Mouse (Mus musculus): ENCODE data around the gene Adgrv1. TPM values are rescaled to one million over a fixed set of nuclear protein-coding genes. Genes with fewer than 3 reads are reported as not detected.

Gene Adgrv1
- polyA plus RNA-seq, 1 experiment from 2014 or later: not detected

DNA sequence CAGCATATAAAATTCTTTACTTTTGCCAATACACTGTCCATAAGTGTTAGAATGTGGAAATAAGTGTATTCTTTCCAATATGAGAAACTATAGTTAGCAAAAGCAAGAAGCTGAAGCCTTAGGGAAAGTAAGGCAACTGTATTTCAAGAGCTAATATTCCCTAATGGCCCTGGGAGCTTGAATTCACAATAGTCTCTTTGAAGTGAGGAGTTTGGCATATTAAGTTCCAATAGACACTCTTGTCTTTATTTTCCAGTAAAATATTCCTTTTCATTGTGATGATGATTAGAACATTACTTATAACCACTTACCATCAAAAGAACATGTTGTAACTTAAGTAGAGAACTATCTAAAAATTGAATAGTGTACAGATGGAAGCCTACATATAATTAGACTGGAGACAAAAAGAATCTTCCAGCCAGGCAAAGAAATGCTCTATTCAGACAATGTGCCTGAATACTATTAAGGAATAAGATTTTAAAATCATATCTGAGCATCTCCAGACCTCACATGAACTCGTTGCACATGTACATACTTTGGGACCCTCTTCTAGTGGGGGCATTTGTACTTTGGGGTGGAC lies 225.0 kb downstream of the Adgrv1 start:
- H3K36me3 ChIP-seq (ENCODE audit: inconsistent target): no peaks in the 10 kb centered on the region
- H3K27ac ChIP-seq: no peak overlapping the region
- no peaks in the 10 kb centered on the region for H3K79me2 ChIP-seq (ENCODE audit: inconsistent target)
- no peak overlapping the region for H3K4me3 ChIP-seq (ENCODE audit: inconsistent target)
- WGBS (ENCODE audit: missing documents): 86% methylated on average over 1 of the region's 1 CpGs

DNA sequence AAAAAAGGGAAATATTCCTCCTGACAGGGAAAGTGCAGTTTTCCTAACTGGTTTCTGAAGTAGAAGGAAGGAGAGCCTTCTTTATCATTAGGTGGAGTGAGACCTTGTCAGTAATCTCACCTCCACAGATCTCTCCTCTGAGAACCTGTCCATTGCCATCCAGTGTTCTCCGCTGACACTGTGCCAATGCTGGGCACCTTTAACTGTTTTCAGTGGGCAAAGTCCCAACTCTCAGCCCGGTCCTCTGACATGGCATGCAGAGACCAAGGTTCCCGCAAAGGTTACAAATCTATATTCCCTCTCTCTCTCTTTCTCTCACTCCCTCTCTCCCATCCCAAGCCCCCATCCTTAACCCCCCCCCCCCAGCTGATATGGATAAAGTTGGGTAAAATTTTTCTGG lies 230.1 kb downstream of the Adgrv1 start:
- 92% methylated on average over 3 of the region's 3 CpGs for WGBS (ENCODE audit: missing documents)
- H3K79me2 ChIP-seq (ENCODE audit: inconsistent target): no peaks in the 10 kb centered on the region
- H3K36me3 ChIP-seq (ENCODE audit: inconsistent target): no peaks in the 10 kb centered on the region
- peak overlapping the region; percentile 48 for H3K27ac ChIP-seq
- no peak overlapping the region for H3K4me3 ChIP-seq (ENCODE audit: inconsistent target)

DNA sequence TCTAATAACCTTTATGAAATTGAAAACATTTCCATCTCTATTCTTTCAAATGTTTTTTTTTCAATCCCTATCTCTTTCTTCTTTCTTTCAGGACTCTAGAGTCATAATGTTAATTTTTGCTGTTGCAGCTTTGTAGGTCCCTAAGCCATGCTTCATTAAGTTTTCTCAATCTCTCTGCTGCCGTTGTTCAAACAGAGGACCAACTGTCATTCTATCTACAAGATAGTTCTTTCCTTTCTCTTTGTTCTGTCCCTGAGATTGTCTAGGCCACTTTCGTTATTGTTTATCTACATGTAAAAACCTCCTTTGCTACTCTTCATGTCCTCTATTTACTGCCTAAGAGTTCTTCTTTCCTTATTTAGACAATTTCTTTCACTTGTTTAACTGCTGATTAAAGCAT lies 230.8 kb downstream of the Adgrv1 start:
- no peaks in the 10 kb centered on the region for H3K36me3 ChIP-seq (ENCODE audit: inconsistent target)
- H3K79me2 ChIP-seq (ENCODE audit: inconsistent target): no peaks in the 10 kb centered on the region
- H3K27ac ChIP-seq: peak overlapping the region; percentile 48
- H3K4me3 ChIP-seq (ENCODE audit: inconsistent target): no peak overlapping the region
- 91% methylated on average over 2 of the region's 2 CpGs for WGBS (ENCODE audit: missing documents)

DNA sequence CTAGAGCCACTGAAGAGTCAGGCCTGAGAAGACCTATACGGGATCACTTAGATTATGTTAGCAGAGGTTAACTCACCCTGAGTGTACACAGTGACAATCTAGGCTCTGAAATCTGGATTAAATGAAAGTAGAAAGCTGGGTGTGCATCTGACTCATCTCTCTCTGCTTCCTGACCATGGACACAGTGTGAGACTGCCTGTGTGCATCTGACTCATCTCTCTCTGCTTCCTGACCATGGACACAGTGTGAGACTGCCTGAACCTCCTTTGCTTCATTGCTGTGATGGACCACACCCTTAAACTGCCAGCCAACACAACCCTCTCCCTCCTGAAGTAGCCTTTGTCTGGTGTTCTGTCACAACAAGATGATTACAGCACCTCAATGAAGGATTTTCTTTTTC lies 231.2 kb downstream of the Adgrv1 start:
- H3K36me3 ChIP-seq (ENCODE audit: inconsistent target): no peaks in the 10 kb centered on the region
- H3K4me3 ChIP-seq (ENCODE audit: inconsistent target): no peak overlapping the region
- H3K27ac ChIP-seq: peak overlapping the region; percentile 48
- 79% methylated on average over 1 of the region's 1 CpGs for WGBS (ENCODE audit: missing documents)
- no peaks in the 10 kb centered on the region for H3K79me2 ChIP-seq (ENCODE audit: inconsistent target)

DNA sequence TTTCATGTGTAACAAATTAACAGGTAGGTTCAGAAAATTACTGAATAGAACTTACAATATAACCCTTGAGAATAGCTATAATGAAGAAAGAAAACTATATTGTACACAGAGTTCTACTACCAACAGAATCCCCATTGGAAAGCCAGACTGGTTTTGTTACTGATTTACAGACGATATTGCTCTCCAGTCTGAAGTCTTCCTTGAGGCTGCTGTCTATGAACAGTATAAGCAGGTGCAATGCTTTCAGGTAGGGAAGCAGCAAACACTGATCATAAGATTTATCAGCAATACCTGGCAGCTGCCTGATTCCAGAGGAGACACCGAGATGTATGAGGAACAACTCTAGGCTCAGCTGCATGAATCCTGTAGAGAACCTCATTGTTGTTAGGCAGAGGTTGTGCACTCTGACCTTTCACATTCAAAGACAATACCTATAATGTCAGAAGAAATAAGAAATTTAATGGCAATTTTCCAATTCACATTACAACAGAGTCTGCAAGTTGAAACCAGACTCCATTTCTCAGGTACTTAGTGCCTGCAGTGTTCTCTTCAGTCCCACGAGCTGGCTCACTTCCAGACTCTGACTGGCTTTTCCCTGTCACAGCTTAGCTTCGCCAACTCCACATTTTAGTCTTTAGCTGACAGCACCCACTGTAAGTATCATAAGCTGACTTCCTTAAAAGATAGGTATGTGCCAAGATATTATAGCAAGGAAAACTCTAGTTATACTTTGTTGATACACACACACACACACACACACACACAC lies 247.2 kb downstream of the Adgrv1 start:
- 75% methylated on average over 4 of the region's 4 CpGs for WGBS (ENCODE audit: missing documents)
- no peaks in the 10 kb centered on the region for H3K79me2 ChIP-seq (ENCODE audit: inconsistent target)
- H3K27ac ChIP-seq: no peak overlapping the region
- H3K4me3 ChIP-seq (ENCODE audit: inconsistent target): no peak overlapping the region
- H3K36me3 ChIP-seq (ENCODE audit: inconsistent target): no peaks in the 10 kb centered on the region

DNA sequence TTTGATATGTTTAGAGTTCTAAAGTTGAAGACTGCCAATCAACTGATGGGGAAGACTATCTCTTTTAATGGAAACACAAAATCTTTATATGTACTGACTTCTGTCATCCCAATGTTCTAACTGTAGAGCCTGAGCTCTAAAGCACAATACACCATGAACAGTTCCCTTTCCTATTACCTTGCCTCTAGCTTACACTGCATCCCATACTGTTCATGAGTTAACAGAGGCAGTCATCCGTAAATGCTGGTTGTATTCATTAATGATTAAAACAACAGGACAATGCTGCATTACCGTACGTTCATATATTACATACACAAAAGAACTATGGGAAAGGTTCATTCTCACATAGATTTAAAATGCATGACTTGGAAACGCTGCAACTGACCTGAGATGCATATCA lies 251.1 kb downstream of the Adgrv1 start:
- no peaks in the 10 kb centered on the region for H3K36me3 ChIP-seq (ENCODE audit: inconsistent target)
- H3K79me2 ChIP-seq (ENCODE audit: inconsistent target): no peaks in the 10 kb centered on the region
- WGBS (ENCODE audit: missing documents): 94% methylated on average over 4 of the region's 4 CpGs
- no peak overlapping the region for H3K4me3 ChIP-seq (ENCODE audit: inconsistent target)
- H3K27ac ChIP-seq: no peak overlapping the region

DNA sequence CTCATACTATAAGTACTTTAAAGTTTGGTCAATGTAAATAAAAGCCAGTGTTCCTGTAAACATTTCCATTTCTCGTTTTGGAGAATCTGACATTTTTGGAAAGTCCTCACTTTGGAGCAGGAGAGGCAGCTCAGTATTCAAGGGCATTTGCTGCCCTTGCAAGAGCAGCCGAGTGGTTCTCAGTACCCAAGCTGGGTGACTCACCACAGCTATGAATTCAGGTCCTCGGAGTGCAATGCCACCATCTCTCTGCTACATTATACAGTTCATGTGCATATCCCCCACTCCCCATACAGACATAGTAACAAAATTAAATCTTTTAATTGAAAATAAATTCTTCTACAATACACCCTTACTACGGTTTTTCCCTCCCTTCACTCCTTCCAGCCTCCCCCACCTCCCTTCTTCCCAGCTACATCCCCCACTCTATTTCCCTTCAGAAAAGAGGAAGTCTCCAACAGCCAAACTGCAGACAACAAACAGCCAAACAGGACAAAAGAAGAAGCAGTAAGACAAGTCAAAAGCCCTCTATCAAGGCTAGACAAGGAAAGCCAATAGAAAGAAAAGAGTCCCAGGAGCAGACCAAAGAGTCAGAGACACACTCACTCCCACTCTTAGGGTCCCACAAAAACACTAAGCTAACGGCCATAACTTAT lies 262.0 kb downstream of the Adgrv1 start:
- WGBS (ENCODE audit: missing documents): 79% methylated on average over 5 of the region's 5 CpGs

DNA sequence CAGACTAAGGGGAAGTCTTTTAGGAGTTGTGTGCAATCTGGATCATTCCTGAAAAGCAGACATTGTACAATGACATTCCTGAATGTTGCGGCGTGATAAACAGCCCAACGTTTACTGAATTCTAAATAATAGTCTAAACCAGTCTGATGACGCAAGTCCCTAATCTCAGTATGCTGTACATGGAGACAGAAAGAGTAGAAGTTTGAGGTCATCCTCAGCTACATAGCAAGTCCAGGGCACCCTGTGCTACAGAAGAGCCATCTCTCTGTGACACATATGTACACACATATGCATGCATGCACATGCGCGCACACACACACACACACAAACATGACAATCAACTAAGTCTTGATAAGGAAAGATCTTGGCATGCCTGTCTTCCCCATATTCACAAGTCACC lies 262.8 kb downstream of the Adgrv1 start:
- Histone ChIP-seq H3K36me3 (ENCODE audit: inconsistent target) (no peaks in the 10 kb centered on the region), H3K27ac (no peak overlapping the region), H3K79me2 (ENCODE audit: inconsistent target) (no peaks in the 10 kb centered on the region), H3K4me3 (ENCODE audit: inconsistent target) (no peak overlapping the region)
- WGBS (ENCODE audit: missing documents): 94% methylated on average over 6 of the region's 6 CpGs

More for the DNA sequence above, 262.0 kb downstream of the Adgrv1 start:
- no peaks in the 10 kb centered on the region for H3K36me3 ChIP-seq (ENCODE audit: inconsistent target)
- no peak overlapping the region for H3K27ac ChIP-seq
- H3K79me2 ChIP-seq (ENCODE audit: inconsistent target): no peaks in the 10 kb centered on the region
- no peak overlapping the region for H3K4me3 ChIP-seq (ENCODE audit: inconsistent target)

DNA sequence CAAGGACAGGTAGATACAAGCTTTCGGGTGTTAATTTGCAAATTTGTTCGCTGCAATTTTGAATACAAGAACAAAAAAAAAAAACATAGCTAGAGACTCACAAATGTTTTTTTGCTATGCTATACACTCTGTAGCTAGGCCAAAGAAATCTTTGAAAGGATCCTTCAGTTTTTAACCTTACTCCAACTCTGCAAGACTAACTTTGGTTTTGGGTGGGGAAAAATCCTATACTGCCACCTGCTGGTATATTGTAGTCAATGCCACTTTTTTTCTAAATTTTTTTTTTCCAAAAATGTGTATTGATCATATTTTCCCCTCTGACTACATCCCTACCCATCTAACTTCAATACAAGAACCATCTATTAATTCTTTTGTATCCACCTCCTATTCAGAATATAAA lies 263.4 kb downstream of the Adgrv1 start:
- Histone ChIP-seq H3K79me2 (ENCODE audit: inconsistent target) (no peaks in the 10 kb centered on the region), H3K4me3 (ENCODE audit: inconsistent target) (no peak overlapping the region), H3K36me3 (ENCODE audit: inconsistent target) (no peaks in the 10 kb centered on the region), H3K27ac (no peak overlapping the region)
- WGBS (ENCODE audit: missing documents): 92% methylated on average over 2 of the region's 2 CpGs

DNA sequence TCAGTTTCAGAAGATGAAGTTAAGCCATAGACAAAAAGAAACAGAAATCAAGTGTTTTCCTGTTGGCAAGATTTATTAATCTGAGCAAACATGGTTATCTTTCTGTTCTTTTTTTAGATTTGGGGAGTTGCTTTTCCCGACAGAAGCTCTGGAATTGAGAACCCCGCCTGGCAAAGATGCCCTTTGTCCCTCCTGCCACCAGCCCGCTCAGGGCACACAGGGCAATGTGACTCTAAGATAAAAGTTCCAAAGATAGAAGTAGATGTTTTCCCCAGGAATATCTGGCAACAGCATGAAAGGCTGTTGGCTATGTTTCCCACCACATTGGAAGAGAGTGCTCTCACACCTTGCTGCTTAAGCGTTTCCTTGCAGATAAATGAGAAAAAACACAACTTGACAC lies 264.0 kb downstream of the Adgrv1 start:
- Histone ChIP-seq H3K36me3 (ENCODE audit: inconsistent target) (no peaks in the 10 kb centered on the region), H3K27ac (no peak overlapping the region), H3K79me2 (ENCODE audit: inconsistent target) (no peaks in the 10 kb centered on the region), H3K4me3 (ENCODE audit: inconsistent target) (no peak overlapping the region)
- 69% methylated on average over 4 of the region's 4 CpGs for WGBS (ENCODE audit: missing documents)

DNA sequence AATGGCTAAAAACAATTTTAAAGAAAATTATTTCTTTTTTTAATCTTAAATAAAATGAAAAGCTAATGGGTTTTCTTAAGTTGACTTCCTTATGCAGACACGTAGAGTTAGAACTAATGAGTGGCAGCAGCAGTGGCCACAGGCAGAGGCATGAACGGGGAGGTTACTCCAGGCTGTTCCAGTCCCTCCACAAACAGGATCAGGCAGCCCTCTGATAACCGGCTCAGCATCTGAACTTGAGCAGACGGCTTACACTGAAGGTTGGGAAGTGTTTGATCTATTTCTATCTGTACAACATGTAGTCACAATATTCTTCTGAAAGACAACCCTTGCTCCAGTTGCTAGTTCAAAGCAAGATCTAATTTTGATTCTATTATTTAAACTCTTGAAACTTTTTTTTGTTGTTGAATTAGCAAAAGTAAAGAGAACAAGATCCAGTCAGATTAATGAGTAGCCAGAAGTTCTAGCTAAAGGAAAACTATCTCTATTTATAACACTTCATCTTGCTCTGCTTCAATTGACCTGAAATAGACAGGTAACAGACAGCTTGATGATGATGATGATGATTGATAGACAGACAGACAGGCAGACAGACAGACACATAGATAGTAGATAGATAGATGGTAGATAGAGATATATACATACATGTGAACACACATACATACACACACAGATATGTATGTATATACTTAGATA lies 265.1 kb downstream of the Adgrv1 start:
- Histone ChIP-seq H3K27ac (no peak overlapping the region), H3K79me2 (ENCODE audit: inconsistent target) (no peaks in the 10 kb centered on the region), H3K4me3 (ENCODE audit: inconsistent target) (no peak overlapping the region), H3K36me3 (ENCODE audit: inconsistent target) (no peaks in the 10 kb centered on the region)
- 84% methylated on average over 4 of the region's 4 CpGs for WGBS (ENCODE audit: missing documents)

DNA sequence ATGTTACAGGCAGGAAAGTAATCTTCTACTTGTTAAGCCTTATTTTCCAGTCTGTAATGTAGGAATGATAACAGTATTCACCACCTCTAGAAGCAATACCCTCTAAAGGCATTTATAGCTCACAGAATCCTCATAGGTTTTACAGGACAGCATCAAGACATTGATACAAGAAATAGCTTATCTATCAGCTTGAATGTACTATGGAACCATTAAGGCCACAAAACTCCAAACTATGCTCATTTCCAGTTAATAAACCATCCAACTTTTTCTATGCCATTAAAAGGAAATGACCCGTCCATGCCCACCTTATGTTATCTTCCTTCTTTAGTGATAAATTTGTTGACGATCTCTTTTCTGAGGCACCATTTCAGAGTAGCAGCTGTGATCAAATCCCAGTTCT lies 272.6 kb downstream of the Adgrv1 start:
- Histone ChIP-seq H3K4me3 (ENCODE audit: inconsistent target) (no peak overlapping the region), H3K36me3 (ENCODE audit: inconsistent target) (no peaks in the 10 kb centered on the region), H3K79me2 (ENCODE audit: inconsistent target) (no peaks in the 10 kb centered on the region), H3K27ac (no peak overlapping the region)
- WGBS (ENCODE audit: missing documents): 95% methylated on average over 2 of the region's 2 CpGs

DNA sequence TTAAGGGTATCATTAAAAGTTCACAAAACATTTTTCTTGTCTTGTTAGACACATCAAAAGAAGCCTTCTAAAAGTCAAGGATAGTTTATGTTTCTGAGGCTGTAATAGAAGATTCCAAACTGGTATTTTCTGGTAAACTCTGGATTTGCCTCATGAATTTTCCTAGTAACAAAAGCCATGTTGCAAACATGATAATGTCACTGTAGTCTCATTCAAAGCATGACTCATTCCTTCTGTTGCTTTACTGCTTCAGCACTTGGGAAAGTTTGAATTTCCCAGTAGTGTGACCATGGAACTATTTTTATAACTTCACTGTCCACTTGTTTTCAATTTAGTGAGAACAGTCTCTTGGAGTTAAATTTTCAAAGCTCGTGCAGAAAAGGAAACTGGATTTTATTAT lies 274.2 kb downstream of the Adgrv1 start:
- H3K36me3 ChIP-seq (ENCODE audit: inconsistent target): no peaks in the 10 kb centered on the region
- no peak overlapping the region for H3K27ac ChIP-seq
- no peak overlapping the region for H3K4me3 ChIP-seq (ENCODE audit: inconsistent target)
- no peaks in the 10 kb centered on the region for H3K79me2 ChIP-seq (ENCODE audit: inconsistent target)
- WGBS (ENCODE audit: missing documents): 78% methylated on average over 1 of the region's 1 CpGs

DNA sequence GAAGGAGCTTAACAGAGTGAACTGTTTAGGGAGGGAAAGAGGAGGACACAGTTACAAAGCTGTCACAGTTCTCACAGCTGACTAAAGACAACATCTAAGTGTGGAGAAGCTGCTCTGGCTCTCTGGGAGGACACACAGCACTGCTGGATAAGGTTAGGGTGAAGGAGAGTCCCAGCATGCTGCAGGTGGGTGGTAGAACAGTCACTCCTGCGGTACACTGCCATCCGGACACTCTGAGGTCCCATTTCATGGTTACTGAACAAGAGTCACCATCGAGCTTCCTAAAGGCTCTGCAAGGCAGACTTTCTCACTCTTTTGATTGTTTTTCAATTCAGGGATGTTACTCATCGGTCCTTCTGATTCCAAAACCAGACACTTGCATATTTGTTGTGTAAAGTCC lies 274.6 kb downstream of the Adgrv1 start:
- no peak overlapping the region for H3K4me3 ChIP-seq (ENCODE audit: inconsistent target)
- H3K79me2 ChIP-seq (ENCODE audit: inconsistent target): no peaks in the 10 kb centered on the region
- no peaks in the 10 kb centered on the region for H3K36me3 ChIP-seq (ENCODE audit: inconsistent target)
- 90% methylated on average over 4 of the region's 4 CpGs for WGBS (ENCODE audit: missing documents)
- H3K27ac ChIP-seq: no peak overlapping the region

DNA sequence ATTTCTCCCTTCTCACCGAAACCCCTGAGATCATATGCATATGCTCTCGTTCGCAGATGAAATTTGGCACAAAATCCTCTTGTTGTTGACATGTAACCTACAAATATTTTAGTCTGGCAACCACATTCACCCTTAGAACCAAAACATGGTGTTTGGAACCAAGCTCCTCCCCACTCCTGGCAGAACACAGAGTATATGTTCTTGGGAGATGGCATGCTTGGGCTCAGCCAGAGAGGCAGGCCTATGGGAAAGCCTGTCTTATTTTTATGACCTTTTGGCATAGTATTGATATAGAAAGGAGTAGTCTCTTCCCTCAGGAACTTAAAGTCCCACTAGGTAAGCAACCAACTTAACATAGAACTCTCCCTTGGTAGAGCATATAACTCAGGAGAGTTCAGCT lies 275.7 kb downstream of the Adgrv1 start:
- Histone ChIP-seq H3K36me3 (ENCODE audit: inconsistent target) (no peaks in the 10 kb centered on the region), H3K27ac (no peak overlapping the region), H3K4me3 (ENCODE audit: inconsistent target) (no peak overlapping the region), H3K79me2 (ENCODE audit: inconsistent target) (no peaks in the 10 kb centered on the region)
- WGBS (ENCODE audit: missing documents): 80% methylated on average over 3 of the region's 3 CpGs
